Mouse (Mus musculus): Measurements from ENCODE around the gene Lmo4. TPM values are rescaled to one million over a fixed set of nuclear protein-coding genes. Genes with fewer than 3 reads are reported as not detected.

Lmo4 gene
- total RNA-seq (2014; rRNA removed), result 256 and 302 TPM in 2 replicates
- polyA plus RNA-seq (2015; fragmentation: Nextera tagmentation; extraction: Ambion mirVana), result 234 and 258 TPM in 2 replicates

GRCm38 (mm10) chr3:144204413-144205311 is at the start of gene Lmo4:
Gene Lmo4, minus strand, starts transcription at chr3:144205220.
- Histone ChIP-seq H3K9ac (peak within 1 kb of the TSS; percentile 96), H3K4me1 (ENCODE audit: insufficient read depth) (peaks cover 6% of the 10 kb centered on the region; the same call in 1 of the 2 replicates), H3K9me3 (ENCODE audit: low read length) (no peaks in the 10 kb centered on the region), H3K4me2 (ENCODE audit: low read depth) (peak within 1 kb of the TSS; percentile 92), H3K4me3 (ENCODE audit: low read depth, low read length) (peak within 1 kb of the TSS; percentile 90), H3K27me3 (ENCODE audit: insufficient read depth, low read length) (no peaks in the 10 kb centered on the region), H3K27ac (ENCODE audit: low read depth, low read length) (peak within 1 kb of the TSS; percentile 94), H3K36me3 (ENCODE audit: insufficient read depth) (no peaks in the 10 kb centered on the region)
- 1% methylated on average over 49 of the region's 76 CpGs for WGBS
- TF ChIP-seq CTCF (IDR thresholded peaks at IDR 0.05; ENCODE audit: low read depth), result no peak
- peak; percentile 83 for ATAC-seq
- peak; percentile 83 for DNase-seq

GRCm38 (mm10) chr3:144254281-144254680 is 49.3 kb upstream of the Lmo4 start:
- DNase-seq (no peak), ATAC-seq (no peak)
- no peak overlapping the region for H3K27ac ChIP-seq (ENCODE audit: low read depth, low read length)
- no peaks in the 10 kb centered on the region for H3K9me3 ChIP-seq (ENCODE audit: low read length)
- TF ChIP-seq CTCF (IDR thresholded peaks at IDR 0.05; ENCODE audit: low read depth), result no peak
- no peak overlapping the region for H3K4me2 ChIP-seq (ENCODE audit: low read depth)
- no peak overlapping the region for H3K4me3 ChIP-seq (ENCODE audit: low read depth, low read length)
- H3K4me1 ChIP-seq (ENCODE audit: insufficient read depth), result 0 out of 2 replicates have a peak, but pooled peaks cover 3% of the 10 kb centered on the region
- no peak overlapping the region for H3K9ac ChIP-seq
- 93% methylated on average over 5 of the region's 5 CpGs for WGBS
- no peaks in the 10 kb centered on the region for H3K36me3 ChIP-seq (ENCODE audit: insufficient read depth)
- H3K27me3 ChIP-seq (ENCODE audit: insufficient read depth, low read length), result no peaks in the 10 kb centered on the region

GRCm38 (mm10) chr3:144253018-144253417 is 48.0 kb upstream of the Lmo4 start:
- DNase-seq (no peak), ATAC-seq (no peak)
- H3K27me3 ChIP-seq (ENCODE audit: insufficient read depth, low read length), result no peaks in the 10 kb centered on the region
- no peaks in the 10 kb centered on the region for H3K9me3 ChIP-seq (ENCODE audit: low read length)
- H3K27ac ChIP-seq (ENCODE audit: low read depth, low read length), result no peak overlapping the region
- TF ChIP-seq CTCF (IDR thresholded peaks at IDR 0.05; ENCODE audit: low read depth), result no peak
- no peak overlapping the region for H3K4me3 ChIP-seq (ENCODE audit: low read depth, low read length)
- H3K4me1 ChIP-seq (ENCODE audit: insufficient read depth), result 0 out of 2 replicates have a peak, but pooled peaks cover 3% of the 10 kb centered on the region
- no peak overlapping the region for H3K9ac ChIP-seq
- no peak overlapping the region for H3K4me2 ChIP-seq (ENCODE audit: low read depth)
- whole genome bisulfite sequencing, result 74% methylated on average over 6 of the region's 6 CpGs
- no peaks in the 10 kb centered on the region for H3K36me3 ChIP-seq (ENCODE audit: insufficient read depth)

GRCm38 (mm10) chr3:144252109-144252508 is 47.1 kb upstream of the Lmo4 start:
- 85% methylated on average over 4 of the region's 4 CpGs for WGBS
- Histone ChIP-seq H3K4me2 (ENCODE audit: low read depth) (no peak overlapping the region), H3K9me3 (ENCODE audit: low read length) (no peaks in the 10 kb centered on the region), H3K9ac (no peak overlapping the region), H3K4me3 (ENCODE audit: low read depth, low read length) (no peak overlapping the region), H3K4me1 (ENCODE audit: insufficient read depth) (0 out of 2 replicates have a peak, but pooled peaks cover under 1% of the 10 kb centered on the region), H3K27me3 (ENCODE audit: insufficient read depth, low read length) (no peaks in the 10 kb centered on the region), H3K27ac (ENCODE audit: low read depth, low read length) (no peak overlapping the region), H3K36me3 (ENCODE audit: insufficient read depth) (no peaks in the 10 kb centered on the region)
- no peak for TF ChIP-seq CTCF (IDR thresholded peaks at IDR 0.05; ENCODE audit: low read depth)
- DNase-seq (no peak), ATAC-seq (no peak)

GRCm38 (mm10) chr3:144242025-144242673 is 37.1 kb upstream of the Lmo4 start:
- ATAC-seq (peak; percentile 72), DNase-seq (peak; percentile 91)
- TF ChIP-seq CTCF (IDR thresholded peaks at IDR 0.05; ENCODE audit: low read depth), result peak; percentile 87
- H3K4me3 ChIP-seq (ENCODE audit: low read depth, low read length), result no peak overlapping the region
- no peak overlapping the region for H3K4me2 ChIP-seq (ENCODE audit: low read depth)
- no peaks in the 10 kb centered on the region for H3K9me3 ChIP-seq (ENCODE audit: low read length)
- H3K27me3 ChIP-seq (ENCODE audit: insufficient read depth, low read length), result no peaks in the 10 kb centered on the region; the same call in 1 of the 2 replicates
- H3K4me1 ChIP-seq (ENCODE audit: insufficient read depth), result no peaks in the 10 kb centered on the region
- H3K36me3 ChIP-seq (ENCODE audit: insufficient read depth), result no peaks in the 10 kb centered on the region
- WGBS, result 27% methylated on average over 15 of the region's 15 CpGs
- H3K9ac ChIP-seq, result no peak overlapping the region
- no peak overlapping the region for H3K27ac ChIP-seq (ENCODE audit: low read depth, low read length)

GRCm38 (mm10) chr3:144241161-144241560 is 36.1 kb upstream of the Lmo4 start:
- no peaks in the 10 kb centered on the region for H3K9me3 ChIP-seq (ENCODE audit: low read length)
- no peak overlapping the region for H3K4me3 ChIP-seq (ENCODE audit: low read depth, low read length)
- no peak overlapping the region for H3K27ac ChIP-seq (ENCODE audit: low read depth, low read length)
- WGBS, result 64% methylated on average over 3 of the region's 3 CpGs
- no peaks in the 10 kb centered on the region for H3K4me1 ChIP-seq (ENCODE audit: insufficient read depth)
- H3K36me3 ChIP-seq (ENCODE audit: insufficient read depth), result no peaks in the 10 kb centered on the region
- no peak for TF ChIP-seq CTCF (IDR thresholded peaks at IDR 0.05; ENCODE audit: low read depth)
- ATAC-seq, result no peak
- H3K9ac ChIP-seq, result no peak overlapping the region
- H3K27me3 ChIP-seq (ENCODE audit: insufficient read depth, low read length), result no peaks in the 10 kb centered on the region; the same call in 1 of the 2 replicates
- DNase-seq, result no peak
- H3K4me2 ChIP-seq (ENCODE audit: low read depth), result no peak overlapping the region

Measured in forebrain, postnatal 0 days (tissue).